ENCODE assay signal across 8 mouse cellular contexts in genomic region chr13:100730153-100730860, GRCm38 (mm10). TPM values are rescaled to one million over a fixed set of nuclear protein-coding genes. Genes with fewer than 3 reads are reported as not detected.
DNase-seq lines count a peak whose midpoint lies in the region; ATAC-seq and TF ChIP-seq lines count a peak whose summit lies in the region.

No protein-coding gene starts in this region.

- peak overlapping the region; percentile 94 for H3K4me3 ChIP-seq in layer of hippocampus, adult 2 months
- peak overlapping the region; percentile 82 for H3K4me3 ChIP-seq in erythroblast, embryonic 14.5 days (replicated peaks)
- H3K4me3 ChIP-seq in intestine, embryonic 14.5 days (ENCODE audit: low read depth, low read length): peak overlapping the region; percentile 86

- peak overlapping the region; percentile 78 for H3K4me2 ChIP-seq in intestine, embryonic 14.5 days (ENCODE audit: low read length)

- no peak for TF ChIP-seq CTCF in layer of hippocampus, adult 2 months (conservative IDR thresholded peaks at IDR 0.05)

- WGBS in intestine, embryonic 14.5 days: 1% methylated on average over 30 of the region's 30 CpGs

- peaks cover 39% of the 10 kb centered on the region for H3K4me1 ChIP-seq in erythroblast, embryonic 14.5 days (ENCODE audit: control insufficient read depth)
- H3K4me1 ChIP-seq in intestine, embryonic 14.5 days (replicated peaks; ENCODE audit: control insufficient read depth, insufficient read depth, low read length): peaks cover 9% of the 10 kb centered on the region

- H3K9me3 ChIP-seq in erythroblast, embryonic 14.5 days (ENCODE audit: control insufficient read depth, low read length): no peaks in the 10 kb centered on the region
- no peaks in the 10 kb centered on the region for H3K9me3 ChIP-seq in intestine, embryonic 14.5 days (ENCODE audit: control insufficient read depth, low read length)

- ATAC-seq in intestine, embryonic 14.5 days (replicated peaks; ENCODE audit: low FRiP score, low TSS enrichment, low read depth): no peak

- DNase-seq in layer of hippocampus, adult 2 months (ENCODE audit: low spot score in 2 of 2): no peak
- DNase-seq in layer of hippocampus, adult 8-10 months (ENCODE audit: low spot score in 2 of 2): no peak
- peak; percentile 50 for DNase-seq in NIH3T3 (ENCODE audit: low read depth)
- peak; percentile 68 for DNase-seq in intestine, embryonic 14.5 days (ENCODE audit: low spot score)
- DNase-seq in lung, postnatal 4 days: peak; percentile 17 to 22
- DNase-seq in thymus, postnatal 4 days: peak; percentile 25
- no peak for DNase-seq in adrenal gland, postnatal 4 days (ENCODE audit: low spot score in 2 of 2)

- no peaks in the 10 kb centered on the region for H3K27me3 ChIP-seq in erythroblast, embryonic 14.5 days (ENCODE audit: control insufficient read depth)
- H3K27me3 ChIP-seq in intestine, embryonic 14.5 days (replicated peaks; ENCODE audit: control insufficient read depth, insufficient read depth, low read length): no peaks in the 10 kb centered on the region

- peak overlapping the region; percentile 81 for H3K27ac ChIP-seq in layer of hippocampus, adult 2 months
- H3K27ac ChIP-seq in intestine, embryonic 14.5 days (ENCODE audit: low read depth): peak overlapping the region; percentile 92

- H3K36me3 ChIP-seq in erythroblast, embryonic 14.5 days (ENCODE audit: control insufficient read depth): peaks cover 32% of the 10 kb centered on the region
- H3K36me3 ChIP-seq in intestine, embryonic 14.5 days (ENCODE audit: control insufficient read depth, insufficient read depth, low read length): peaks cover 26% of the 10 kb centered on the region

- H3K9ac ChIP-seq in intestine, embryonic 14.5 days (ENCODE audit: low read length): peak overlapping the region; percentile 69

RNA-seq across cellular contexts. Expression of gene Cdk7, which starts 0.4 kb away (rescaled TPM):
- 10 to 100 TPM; 40.2 to 40.4 TPM for total RNA-seq in layer of hippocampus, adult 2 months (2021)
- total RNA-seq in layer of hippocampus, adult 8-10 months (2022): 10 to 100 TPM; 38.7 to 47.0 (median 42.0) TPM
- 0.42 and 0.98 TPM in 2 replicates for polyA plus RNA-seq in erythroblast, embryonic 14.5 days (2012)
- 79.3 and 87.3 TPM in 2 replicates for polyA plus RNA-seq in intestine, embryonic 14.5 days (2014; fragmentation: Nextera tagmentation; extraction: Ambion mirVana)
- 10 to 100 TPM; 66.5 to 68.2 TPM for total RNA-seq in adrenal gland, postnatal 4 days (2021)

RNA-seq across cellular contexts. Expression of gene Mrps36, which starts 14.2 kb away (rescaled TPM):
- 10 to 100 TPM; 51.1 to 56.0 TPM for total RNA-seq in layer of hippocampus, adult 2 months (2021)
- 10 to 100 TPM; 48.1 to 57.2 (median 53.7) TPM for total RNA-seq in layer of hippocampus, adult 8-10 months (2022)
- 19.3 and 24.9 TPM in 2 replicates for polyA plus RNA-seq in erythroblast, embryonic 14.5 days (2012)
- polyA plus RNA-seq in intestine, embryonic 14.5 days (2014; fragmentation: Nextera tagmentation; extraction: Ambion mirVana): 199 and 219 TPM in 2 replicates
- 100 to 1,000 TPM in 1 of 2 experiments, 10 to 100 TPM in 1; 95.5 to 102 TPM for total RNA-seq in adrenal gland, postnatal 4 days (2021)

RNA-seq across cellular contexts. Expression of gene Cenph, which starts 45.4 kb away (rescaled TPM):
- total RNA-seq in layer of hippocampus, adult 2 months (2021): under 1 TPM in 1 of 2 experiments, not detected in 1; 0.38 TPM
- under 1 TPM in 3 of 4 experiments, not detected in 1; 0.33 to 0.90 (median 0.43) TPM for total RNA-seq in layer of hippocampus, adult 8-10 months (2022)
- polyA plus RNA-seq in erythroblast, embryonic 14.5 days (2012): 4.0 and 4.3 TPM in 2 replicates
- 35.7 and 39.0 TPM in 2 replicates for polyA plus RNA-seq in intestine, embryonic 14.5 days (2014; fragmentation: Nextera tagmentation; extraction: Ambion mirVana)
- total RNA-seq in adrenal gland, postnatal 4 days (2021): 10 to 100 TPM in 1 of 2 experiments, 1 to 10 TPM in 1; 9.3 to 12.9 TPM

RNA-seq across cellular contexts. Expression of gene Ccnb1, which starts 56.1 kb away (rescaled TPM):
- total RNA-seq in layer of hippocampus, adult 2 months (2021): under 1 TPM; 0.29 to 0.90 TPM
- total RNA-seq in layer of hippocampus, adult 8-10 months (2022): 1 to 10 TPM in 1 of 4 experiments, under 1 TPM in 3; 0.34 to 1.2 (median 0.40) TPM
- 0.67 and 1.6 TPM in 2 replicates for polyA plus RNA-seq in erythroblast, embryonic 14.5 days (2012)
- polyA plus RNA-seq in intestine, embryonic 14.5 days (2014; fragmentation: Nextera tagmentation; extraction: Ambion mirVana): 242 and 267 TPM in 2 replicates
- 10 to 100 TPM; 42.2 to 59.1 TPM for total RNA-seq in adrenal gland, postnatal 4 days (2021)

Comparison
In these comparisons a context has a peak if more than half of its experiments do, and no peak if none do; other contexts are left out.
1. DNase-seq: peak in NIH3T3 (single experiment), intestine, embryonic 14.5 days (single experiment), lung, postnatal 4 days (2 of 2) and thymus, postnatal 4 days (single experiment); none in layer of hippocampus, adult 2 months (0 of 2), layer of hippocampus, adult 8-10 months (0 of 2) and adrenal gland, postnatal 4 days (0 of 2).
2. RNA of gene Cenph, which starts 45.4 kb away (total RNA-seq): 9.3 to 12.9 TPM in adrenal gland, postnatal 4 days; 0.33 to 0.90 TPM in layer of hippocampus, adult 8-10 months and 0.38 TPM in layer of hippocampus, adult 2 months; every median in the first group is over 4 times any median in the second.
3. Peak in every context shown above with its lines, with median percentiles within 50 percentile points of each other: H3K4me3 ChIP-seq.